Mouse (Mus musculus) brain, embryonic 14.5 days (tissue): ENCODE measurements around the gene Nipa2.

ENCODE experiments used
- CTCF ChIP-seq: fragments of 200-500 bp; IDR thresholded peaks from 2 replicates; pipeline ENCODE4 v1.5.1; 2012; ENCODE audit warnings: inconsistent platforms, mild to moderate bottlenecking, moderate library complexity, borderline replicate concordance; ENCODE audit not compliant: insufficient read depth, insufficient read length; ENCODE audit errors: extremely low read depth
- POLR2A ChIP-seq: fragments of 200-500 bp; IDR thresholded peaks from 2 replicates; pipeline ENCODE4 v1.6.1; 2012; ENCODE audit warnings: mild to moderate bottlenecking, inconsistent platforms, borderline replicate concordance; ENCODE audit not compliant: poor library complexity, insufficient read depth, insufficient read length, severe bottlenecking; ENCODE audit errors: extremely low read depth

DNA sequence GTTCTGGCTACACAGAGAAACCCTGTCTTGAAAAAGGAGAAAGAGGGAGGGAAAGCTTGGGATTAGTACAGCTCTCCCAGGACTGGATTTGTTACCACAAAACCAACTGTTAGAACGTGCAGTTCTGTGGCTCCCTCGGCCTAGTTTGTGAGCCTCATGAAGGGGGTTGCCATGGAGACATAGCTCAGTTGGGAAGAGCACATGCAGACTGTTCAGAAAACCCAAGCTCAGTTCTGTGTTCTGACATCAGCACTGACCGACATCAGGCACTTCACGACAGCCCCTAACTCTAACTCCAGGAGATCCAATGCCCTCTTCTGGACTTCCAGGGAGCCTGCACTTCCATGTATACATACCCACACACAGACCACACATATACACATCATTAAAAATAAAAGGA is 32.7 kb upstream of the Nipa2 start:
- TF ChIP-seq POLR2A (no peak), CTCF (no peak)
